Mouse (Mus musculus): ENCODE results near the gene Pak4. TPM values are rescaled to one million over a fixed set of nuclear protein-coding genes. Genes with fewer than 3 reads are reported as not detected.
A peak's percentile ranks its signal among the peaks of the same experiment; 100 is the strongest.

Gene Pak4
- total and polyA plus RNA-seq, 2 experiments from 2014 or later = 11.5 to 11.9 TPM

- Histone ChIP-seq H3K9me3 (ENCODE audit: low read length) (no peaks in the 10 kb centered on the region), H3K4me1 (ENCODE audit: insufficient read depth) (peaks cover 10% of the 10 kb centered on the region), H3K27ac (ENCODE audit: low read depth, low read length) (no peak overlapping the region), H3K4me2 (ENCODE audit: low read depth) (no peak overlapping the region), H3K36me3 (ENCODE audit: insufficient read depth) (no peaks in the 10 kb centered on the region), H3K27me3 (ENCODE audit: insufficient read depth, low read length) (no peaks in the 10 kb centered on the region), H3K9ac (no peak overlapping the region), H3K4me3 (ENCODE audit: low read depth, low read length) (no peak overlapping the region)
- no peak for TF ChIP-seq CTCF (IDR thresholded peaks at IDR 0.05; ENCODE audit: low read depth)
- ATAC-seq (no peak), DNase-seq (no peak)
- 84% methylated on average over 4 of the region's 4 CpGs for WGBS
Observed at GRCm38 (mm10) chr7:28581721-28582120, 16.3 kb downstream of the Pak4 start.

- Histone ChIP-seq H3K27me3 (ENCODE audit: insufficient read depth, low read length) (no peaks in the 10 kb centered on the region), H3K27ac (ENCODE audit: low read depth, low read length) (no peak overlapping the region), H3K36me3 (ENCODE audit: insufficient read depth) (no peaks in the 10 kb centered on the region), H3K4me3 (ENCODE audit: low read depth, low read length) (no peak overlapping the region), H3K9me3 (ENCODE audit: low read length) (no peaks in the 10 kb centered on the region), H3K4me1 (ENCODE audit: insufficient read depth) (peaks cover 7% of the 10 kb centered on the region; the same call in 1 of the 2 replicates), H3K9ac (no peak overlapping the region), H3K4me2 (ENCODE audit: low read depth) (no peak overlapping the region)
- WGBS = 59% methylated on average over 5 of the region's 5 CpGs
- DNase-seq = no peak
- no peak for ATAC-seq
- no peak for TF ChIP-seq CTCF (IDR thresholded peaks at IDR 0.05; ENCODE audit: low read depth)
Observed at GRCm38 (mm10) chr7:28579826-28580225, 18.2 kb downstream of the Pak4 start.

DNA sequence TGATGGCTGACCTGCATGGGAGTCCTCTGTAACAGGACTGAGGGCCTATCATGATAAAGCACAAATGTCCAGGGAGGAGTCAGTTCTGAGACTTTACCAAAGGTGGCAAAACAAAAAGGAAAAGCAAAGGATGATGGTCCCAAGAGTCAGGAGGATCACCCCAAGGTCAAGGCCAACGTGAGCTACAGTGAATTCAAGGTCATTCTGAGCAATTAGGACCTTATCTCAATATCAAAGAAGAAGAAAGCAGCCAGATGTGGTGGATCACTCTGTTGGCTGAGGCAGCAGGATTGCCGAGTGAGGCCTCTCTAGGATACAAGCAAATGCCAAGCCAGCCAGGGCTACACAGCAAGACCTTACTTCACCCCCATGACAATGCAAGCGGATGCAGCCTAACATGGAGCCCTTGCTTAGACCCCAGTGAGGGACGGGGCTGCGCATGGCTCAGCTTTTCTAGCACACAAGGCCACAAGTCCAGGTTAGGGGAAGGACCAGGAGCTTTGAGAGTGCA is 19.4 kb downstream of the Pak4 start:
- Histone ChIP-seq H3K4me2 (ENCODE audit: low read depth) (no peak overlapping the region), H3K4me1 (ENCODE audit: insufficient read depth) (peaks cover 3% of the 10 kb centered on the region; the same call in 1 of the 2 replicates), H3K36me3 (ENCODE audit: insufficient read depth) (no peaks in the 10 kb centered on the region), H3K9me3 (ENCODE audit: low read length) (no peaks in the 10 kb centered on the region), H3K9ac (no peak overlapping the region), H3K4me3 (ENCODE audit: low read depth, low read length) (no peak overlapping the region), H3K27me3 (ENCODE audit: insufficient read depth, low read length) (no peaks in the 10 kb centered on the region), H3K27ac (ENCODE audit: low read depth, low read length) (no peak overlapping the region)
- TF ChIP-seq CTCF (IDR thresholded peaks at IDR 0.05; ENCODE audit: low read depth) = no peak
- no peak for ATAC-seq
- no peak for DNase-seq
- 82% methylated on average over 5 of the region's 5 CpGs for WGBS

DNA sequence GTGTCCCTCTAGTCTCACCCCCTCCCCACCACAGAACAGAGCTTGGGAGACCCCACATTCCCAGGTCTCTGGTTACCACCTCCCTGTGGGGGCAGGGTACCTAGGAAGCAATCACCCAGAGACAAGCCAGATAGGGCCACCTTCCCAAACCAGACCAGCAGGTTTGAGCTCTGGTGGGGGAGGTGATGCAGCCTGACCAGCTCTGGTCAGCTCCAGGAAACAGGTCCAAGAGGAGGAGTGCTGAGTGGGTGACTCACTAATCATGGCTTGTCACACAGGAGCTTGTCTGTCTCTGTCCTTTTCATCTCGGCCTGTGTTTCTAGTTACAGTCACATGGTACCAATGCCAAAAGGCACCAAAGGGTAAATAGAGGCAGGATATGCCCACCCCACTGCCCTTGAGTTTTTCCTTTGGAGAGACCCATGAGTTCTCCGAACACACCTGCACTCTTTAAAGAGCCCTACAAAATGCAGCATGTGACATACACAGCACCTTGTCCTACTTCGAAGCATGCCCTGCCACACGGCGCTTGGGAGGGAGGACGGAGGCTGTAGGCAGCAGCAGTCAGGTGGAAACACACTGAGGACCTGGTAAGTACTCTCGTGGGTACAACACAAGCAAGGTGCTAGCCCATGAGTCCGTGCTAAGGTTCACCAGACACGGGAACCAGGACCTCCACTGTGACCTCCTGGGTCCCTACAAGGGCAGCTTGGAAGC is 20.0 kb downstream of the Pak4 start:
- H3K27ac ChIP-seq (ENCODE audit: low read depth, low read length) = no peak overlapping the region
- no peak overlapping the region for H3K4me2 ChIP-seq (ENCODE audit: low read depth)
- H3K27me3 ChIP-seq (ENCODE audit: insufficient read depth, low read length) = no peaks in the 10 kb centered on the region
- TF ChIP-seq CTCF (IDR thresholded peaks at IDR 0.05; ENCODE audit: low read depth) = no peak
- DNase-seq (no peak), ATAC-seq (no peak)
- H3K9me3 ChIP-seq (ENCODE audit: low read length) = no peaks in the 10 kb centered on the region
- H3K4me3 ChIP-seq (ENCODE audit: low read depth, low read length) = no peak overlapping the region
- WGBS = 87% methylated on average over 9 of the region's 9 CpGs
- H3K36me3 ChIP-seq (ENCODE audit: insufficient read depth) = no peaks in the 10 kb centered on the region
- no peaks in the 10 kb centered on the region for H3K4me1 ChIP-seq (ENCODE audit: insufficient read depth)
- H3K9ac ChIP-seq = no peak overlapping the region

GRCm38 (mm10) chr7:28576271-28576914 is 21.6 kb downstream of the Pak4 start:
- no peaks in the 10 kb centered on the region for H3K9me3 ChIP-seq (ENCODE audit: low read length)
- H3K4me2 ChIP-seq (ENCODE audit: low read depth) = no peak overlapping the region
- H3K36me3 ChIP-seq (ENCODE audit: insufficient read depth) = no peaks in the 10 kb centered on the region
- 57% methylated on average over 5 of the region's 5 CpGs for WGBS
- no peak for TF ChIP-seq CTCF (IDR thresholded peaks at IDR 0.05; ENCODE audit: low read depth)
- H3K9ac ChIP-seq = no peak overlapping the region
- no peaks in the 10 kb centered on the region for H3K27me3 ChIP-seq (ENCODE audit: insufficient read depth, low read length)
- no peak overlapping the region; the same call in 1 of the 2 replicates for H3K27ac ChIP-seq (ENCODE audit: low read depth, low read length)
- no peak overlapping the region for H3K4me3 ChIP-seq (ENCODE audit: low read depth, low read length)
- no peaks in the 10 kb centered on the region for H3K4me1 ChIP-seq (ENCODE audit: insufficient read depth)
- ATAC-seq = peak; percentile 79
- peak; percentile 58 for DNase-seq

- ATAC-seq (no peak), DNase-seq (no peak)
- no peaks in the 10 kb centered on the region for H3K9me3 ChIP-seq (ENCODE audit: low read length)
- 91% methylated on average over 11 of the region's 11 CpGs for WGBS
- H3K9ac ChIP-seq = no peak overlapping the region
- no peaks in the 10 kb centered on the region for H3K36me3 ChIP-seq (ENCODE audit: insufficient read depth)
- H3K4me1 ChIP-seq (ENCODE audit: insufficient read depth) = no peaks in the 10 kb centered on the region
- no peaks in the 10 kb centered on the region for H3K27me3 ChIP-seq (ENCODE audit: insufficient read depth, low read length)
- no peak overlapping the region for H3K4me3 ChIP-seq (ENCODE audit: low read depth, low read length)
- no peak overlapping the region for H3K27ac ChIP-seq (ENCODE audit: low read depth, low read length)
- no peak for TF ChIP-seq CTCF (IDR thresholded peaks at IDR 0.05; ENCODE audit: low read depth)
- H3K4me2 ChIP-seq (ENCODE audit: low read depth) = no peak overlapping the region
Observed at GRCm38 (mm10) chr7:28575597-28575996, 22.4 kb downstream of the Pak4 start.

GRCm38 (mm10) chr7:28573236-28573635 is 24.7 kb downstream of the Pak4 start:
- Histone ChIP-seq H3K27ac (ENCODE audit: low read depth, low read length) (no peak overlapping the region), H3K4me1 (ENCODE audit: insufficient read depth) (no peaks in the 10 kb centered on the region), H3K4me2 (ENCODE audit: low read depth) (no peak overlapping the region), H3K9ac (no peak overlapping the region), H3K9me3 (ENCODE audit: low read length) (no peaks in the 10 kb centered on the region), H3K27me3 (ENCODE audit: insufficient read depth, low read length) (no peaks in the 10 kb centered on the region), H3K4me3 (ENCODE audit: low read depth, low read length) (no peak overlapping the region), H3K36me3 (ENCODE audit: insufficient read depth) (peaks cover 7% of the 10 kb centered on the region; the same call in 1 of the 2 replicates)
- no peak for ATAC-seq
- no peak for DNase-seq
- 92% methylated on average over 3 of the region's 3 CpGs for WGBS
- no peak for TF ChIP-seq CTCF (IDR thresholded peaks at IDR 0.05; ENCODE audit: low read depth)
